Mouse (Mus musculus): ENCODE results near the gene Csrnp2.

GRCm38 (mm10) chr15:100513387-100513786 is 18.1 kb upstream of the Csrnp2 start:
- no peak for TF ChIP-seq CTCF (IDR thresholded peaks at IDR 0.05; ENCODE audit: borderline replicate concordance, extremely low read depth, insufficient read depth, insufficient read length)
- TF ChIP-seq POLR2A (IDR thresholded peaks at IDR 0.05; ENCODE audit: borderline replicate concordance, extremely low read depth, insufficient read depth, insufficient read length, poor library complexity, severe bottlenecking), result no peak
